Mouse (Mus musculus) midbrain, postnatal 0 days (tissue): Measurements from ENCODE around the gene Mettl13. TPM values are rescaled to one million over a fixed set of nuclear protein-coding genes. Genes with fewer than 3 reads are reported as not detected.
A peak's percentile ranks its signal among the peaks of the same experiment; 100 is the strongest.

ENCODE experiments used
- ATAC-seq: fragments of 200-750 bp; cut with Nextera tagmentation; 2 replicates; pipeline ENCODE4 v1.8.0; 2017; ENCODE audit warnings: moderate number of reproducible peaks, mild to moderate bottlenecking, moderate TSS enrichment, moderate library complexity; ENCODE audit not compliant: low FRiP score
- DNase-seq: peaks from one replicate; pipeline ENCODE4 v3.0.0-alpha.2; 2015; ENCODE audit warnings: low spot score
- H3K27ac ChIP-seq: fragments of 300-500 bp; sonication (generic); 2 replicates; pipeline ENCODE4 v1.5.1; 2014; ENCODE audit warnings: low read depth, mild to moderate bottlenecking, low read length, mixed read lengths
- H3K27me3 ChIP-seq: fragments of 300-500 bp; sonication (generic); 2 replicates; pipeline ENCODE4 v1.6.1; 2014; ENCODE audit warnings: low read length, control low read depth, mixed read lengths; ENCODE audit not compliant: insufficient read depth
- H3K36me3 ChIP-seq: fragments of 300-500 bp; sonication (generic); 2 replicates; pipeline ENCODE4 v1.6.1; 2014; ENCODE audit warnings: low read length, control low read depth, mixed read lengths; ENCODE audit not compliant: insufficient read depth
- H3K4me1 ChIP-seq: fragments of 300-500 bp; sonication (generic); 2 replicates; pipeline ENCODE4 v1.6.1; 2014; ENCODE audit warnings: mild to moderate bottlenecking, control low read depth, antibody characterized with exemption, low read length, mixed read lengths; ENCODE audit not compliant: insufficient read depth
- H3K4me2 ChIP-seq: fragments of 300-500 bp; sonication (generic); 2 replicates; pipeline ENCODE4 v1.6.1; 2014; ENCODE audit warnings: low read depth, mild to moderate bottlenecking, low read length, mixed read lengths; ENCODE audit not compliant: poor library complexity, severe bottlenecking
- H3K4me3 ChIP-seq: fragments of 300-500 bp; sonication (generic); 2 replicates; pipeline ENCODE4 v1.5.1; 2014; ENCODE audit warnings: low read depth, mild to moderate bottlenecking, low read length, moderate library complexity
- H3K9ac ChIP-seq: fragments of 300-500 bp; sonication (generic); replicated peaks from 2 replicates; pipeline ENCODE4 v1.6.1; 2014; ENCODE audit warnings: mild to moderate bottlenecking, low read length, moderate library complexity, mixed read lengths; ENCODE audit not compliant: poor library complexity, severe bottlenecking
- H3K9me3 ChIP-seq: fragments of 300-500 bp; sonication (generic); 2 replicates; pipeline ENCODE4 v1.6.1; 2016; ENCODE audit warnings: low read length, control low read depth
- CTCF ChIP-seq: IDR thresholded peaks from 2 replicates; pipeline ENCODE4 v1.5.1; 2016; ENCODE audit warnings: antibody characterized with exemption, mild to moderate bottlenecking
- WGBS: fragments of 180-500 bp; shearing (Covaris S2); extraction: QIAGEN DNeasy Blood & Tissue Kit; methylation state at CpG from one replicate; pipeline ENCODE4 v1.1.7; 2014; 5-methylcytosine and 5-hydroxymethylcytosine counted together
- polyA plus RNA-seq: library from polyadenylated mRNA; unstranded; fragments of >200 nt; fragmentation: Nextera tagmentation; extraction: Ambion mirVana; gene quantifications from 2 replicates; pipeline ENCODE4 v1.2.1, GENCODE M21; 2015
- total RNA-seq: library from RNA; depleted of rRNA; stranded (reverse); fragments of >200 nt; gene quantifications from 2 replicates; pipeline ENCODE4 v1.2.3, GENCODE M21; 2014

Gene Mettl13
- total and polyA plus RNA-seq, 2 experiments from 2014 or later = 10.9 to 12.2 TPM

DNA sequence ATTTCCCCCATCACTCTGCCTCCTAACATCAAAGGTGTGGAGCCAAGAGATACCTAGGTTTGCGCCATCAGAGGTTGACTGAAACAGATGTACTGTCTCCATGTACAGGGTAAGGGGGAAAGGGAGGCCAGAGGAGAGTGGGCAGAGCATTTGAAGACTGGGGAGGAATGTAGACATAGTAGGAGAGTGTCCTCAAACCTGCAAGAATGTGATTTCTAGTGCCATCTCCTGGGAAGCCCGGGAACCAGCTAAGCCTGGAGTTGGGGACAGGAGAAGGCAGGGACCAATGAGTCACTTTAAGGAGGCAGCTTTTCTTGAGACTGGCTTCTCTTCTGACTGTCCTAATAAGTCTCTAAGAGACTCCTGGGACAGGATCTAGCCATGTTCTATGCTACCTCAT is 18.7 kb downstream of the Mettl13 start:
- Histone ChIP-seq H3K9me3 (no peaks in the 10 kb centered on the region), H3K27me3 (no peaks in the 10 kb centered on the region), H3K9ac (no peak overlapping the region), H3K27ac (no peak overlapping the region), H3K4me2 (no peak overlapping the region), H3K4me3 (no peak overlapping the region), H3K36me3 (peaks cover 24% of the 10 kb centered on the region), H3K4me1 (no peaks in the 10 kb centered on the region)
- WGBS = 83% methylated on average over 2 of the region's 2 CpGs
- ATAC-seq = no peak
- DNase-seq = no peak
- TF ChIP-seq CTCF = peak; percentile 38

DNA sequence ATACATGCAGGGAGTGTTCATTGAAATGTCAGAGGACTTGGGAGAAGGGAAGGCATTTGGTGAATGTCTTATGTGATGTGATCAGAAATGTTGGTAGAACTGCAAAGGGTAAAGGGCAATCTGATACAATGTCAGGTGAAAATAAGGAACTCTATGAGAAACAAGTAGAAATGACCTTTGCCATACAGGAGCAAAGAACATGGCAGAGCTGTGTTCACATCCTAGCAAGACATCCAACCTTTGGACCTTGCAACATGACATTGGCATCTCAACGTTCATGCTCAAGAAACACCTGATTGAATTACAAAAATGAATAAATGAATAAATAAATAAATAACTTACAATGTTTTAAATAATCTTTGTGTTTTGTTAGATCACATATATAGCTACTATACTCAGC is 33.2 kb downstream of the Mettl13 start:
- H3K27me3 ChIP-seq = no peaks in the 10 kb centered on the region
- no peaks in the 10 kb centered on the region for H3K9me3 ChIP-seq
- no peaks in the 10 kb centered on the region for H3K4me1 ChIP-seq
- no peaks in the 10 kb centered on the region for H3K36me3 ChIP-seq
- H3K27ac ChIP-seq = no peak overlapping the region
- no peak overlapping the region for H3K4me3 ChIP-seq
- H3K4me2 ChIP-seq = no peak overlapping the region
- ATAC-seq (no peak), DNase-seq (no peak)
- 82% methylated on average over 1 of the region's 1 CpGs for WGBS
- no peak overlapping the region for H3K9ac ChIP-seq
- TF ChIP-seq CTCF = no peak

DNA sequence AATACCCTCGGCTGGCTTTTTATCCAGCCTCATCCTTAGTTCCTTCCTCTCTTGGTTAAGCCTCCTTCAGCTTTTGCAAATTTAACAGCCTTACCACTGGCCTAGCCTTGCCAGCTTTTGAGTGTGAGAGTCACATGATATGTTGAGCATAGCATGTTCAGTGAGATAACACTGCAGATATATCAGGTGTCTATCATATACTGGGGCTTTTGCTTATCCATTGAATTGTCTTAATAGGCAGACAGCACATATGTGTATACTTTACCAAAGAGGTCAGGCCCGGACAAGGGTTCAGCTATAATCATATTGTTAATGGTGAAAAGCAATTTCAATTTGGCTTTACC is 38.4 kb downstream of the Mettl13 start:
- ATAC-seq = no peak
- H3K9me3 ChIP-seq = no peaks in the 10 kb centered on the region
- H3K4me2 ChIP-seq = no peak overlapping the region
- TF ChIP-seq CTCF = no peak
- no peaks in the 10 kb centered on the region for H3K4me1 ChIP-seq
- no peak for DNase-seq
- H3K9ac ChIP-seq = no peak overlapping the region
- no peak overlapping the region for H3K27ac ChIP-seq
- H3K36me3 ChIP-seq = no peaks in the 10 kb centered on the region
- no peaks in the 10 kb centered on the region for H3K27me3 ChIP-seq
- WGBS = 79% methylated on average over 2 of the region's 2 CpGs
- H3K4me3 ChIP-seq = no peak overlapping the region

DNA sequence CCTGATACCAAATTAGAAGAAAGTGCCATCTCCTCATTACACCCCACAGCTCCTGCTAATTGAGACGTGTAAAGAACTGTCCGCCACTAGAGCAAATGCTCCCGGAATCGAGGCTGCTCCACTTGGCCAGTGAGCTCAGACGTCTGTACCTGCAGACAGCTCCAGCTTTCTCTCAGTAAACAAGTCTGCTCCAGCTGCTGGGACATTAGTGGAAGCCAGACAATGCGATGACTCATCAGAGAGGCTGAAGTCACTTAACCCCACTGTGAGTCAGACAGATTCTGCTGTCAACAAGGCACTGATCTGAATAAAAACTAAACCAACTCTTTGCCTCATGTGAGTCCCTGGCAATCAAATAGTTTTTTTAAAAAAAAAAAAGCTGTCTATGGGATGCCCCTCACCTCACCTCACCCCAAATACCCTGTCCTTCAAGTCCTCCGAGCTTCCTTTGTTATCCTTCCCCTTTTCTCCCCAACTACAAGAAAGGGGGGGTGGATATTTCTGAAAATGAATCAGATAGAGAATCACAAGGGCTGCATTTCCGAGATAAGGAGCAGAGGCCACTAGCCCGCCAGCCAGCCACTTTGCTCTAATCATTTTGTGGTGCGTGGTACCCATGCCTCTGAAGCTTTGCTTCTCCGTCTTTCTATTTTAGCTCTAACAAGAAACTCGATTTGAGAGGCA is 38.9 kb downstream of the Mettl13 start:
- DNase-seq (peak; percentile 22), ATAC-seq (no peak)
- H3K9ac ChIP-seq = no peak overlapping the region
- no peaks in the 10 kb centered on the region for H3K9me3 ChIP-seq
- 52% methylated on average over 12 of the region's 12 CpGs for WGBS
- H3K27ac ChIP-seq = no peak overlapping the region
- no peak overlapping the region for H3K4me2 ChIP-seq
- H3K4me1 ChIP-seq = no peaks in the 10 kb centered on the region
- no peak overlapping the region for H3K4me3 ChIP-seq
- TF ChIP-seq CTCF = no peak
- no peaks in the 10 kb centered on the region for H3K27me3 ChIP-seq
- no peaks in the 10 kb centered on the region for H3K36me3 ChIP-seq

DNA sequence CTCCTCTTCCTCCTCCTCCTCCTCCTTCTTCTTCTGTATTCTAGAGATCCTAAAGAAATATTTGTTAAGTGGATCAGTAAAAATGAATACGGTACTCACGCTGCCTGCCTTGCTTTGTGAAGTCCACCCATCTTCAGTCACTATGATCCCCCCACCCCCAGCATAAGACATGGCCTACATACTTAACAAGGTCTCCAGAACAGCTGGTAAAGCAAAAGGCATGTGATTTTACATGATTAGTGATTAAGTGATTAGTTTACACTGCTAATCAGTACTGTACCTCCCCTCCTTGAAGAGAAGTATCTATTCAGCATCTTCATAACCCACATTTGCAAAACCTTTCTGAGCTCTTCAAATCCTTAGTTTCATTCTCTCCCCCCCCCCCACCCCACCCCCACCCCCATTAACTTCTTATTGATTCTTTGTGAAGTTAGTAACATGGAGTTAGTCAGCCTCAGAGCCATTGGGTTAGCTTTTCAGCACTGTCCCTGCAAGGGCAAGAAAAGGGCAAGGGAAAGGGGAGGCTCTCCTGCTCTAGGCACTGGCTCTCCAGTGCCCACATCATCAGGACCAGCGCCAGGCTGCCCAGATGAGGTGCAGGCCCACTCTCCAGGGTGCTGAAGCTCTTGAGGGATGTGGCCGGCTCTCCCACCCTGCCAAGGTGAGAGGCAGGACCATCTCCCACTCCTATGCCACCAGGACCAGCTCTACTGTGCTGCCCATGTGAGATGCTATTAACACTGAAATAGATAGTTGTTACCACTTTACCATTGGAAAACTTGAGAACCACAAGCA is 39.9 kb downstream of the Mettl13 start:
- Histone ChIP-seq H3K9ac (no peak overlapping the region), H3K27ac (no peak overlapping the region), H3K36me3 (no peaks in the 10 kb centered on the region), H3K4me1 (no peaks in the 10 kb centered on the region), H3K27me3 (no peaks in the 10 kb centered on the region), H3K9me3 (no peaks in the 10 kb centered on the region), H3K4me3 (no peak overlapping the region), H3K4me2 (no peak overlapping the region)
- no peak for ATAC-seq
- 84% methylated on average over 4 of the region's 4 CpGs for WGBS
- no peak for DNase-seq
- TF ChIP-seq CTCF = no peak

DNA sequence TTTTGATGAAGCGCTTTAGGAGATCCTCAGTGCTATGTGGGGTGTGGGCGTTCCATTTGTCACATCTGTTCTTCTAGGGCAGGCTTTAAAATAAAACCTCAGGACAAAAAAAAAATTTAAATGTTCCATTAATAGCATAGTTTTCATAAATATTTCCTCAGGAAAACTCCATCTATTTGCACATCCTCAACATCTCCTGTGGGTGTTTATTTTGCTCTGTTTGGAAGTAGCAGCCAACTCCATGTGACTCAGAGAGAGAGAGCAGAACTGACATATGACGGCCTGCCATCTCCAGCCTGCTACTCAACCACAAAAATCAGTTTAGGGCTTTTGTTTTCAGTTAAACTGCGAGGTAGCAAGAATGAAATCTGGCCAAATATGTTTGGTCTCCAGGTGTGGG is 41.8 kb downstream of the Mettl13 start:
- H3K9ac ChIP-seq = no peak overlapping the region
- no peak overlapping the region for H3K4me3 ChIP-seq
- no peak overlapping the region for H3K27ac ChIP-seq
- H3K4me1 ChIP-seq = no peaks in the 10 kb centered on the region
- no peak for TF ChIP-seq CTCF
- H3K36me3 ChIP-seq = no peaks in the 10 kb centered on the region
- WGBS = 89% methylated on average over 4 of the region's 4 CpGs
- ATAC-seq = no peak
- H3K9me3 ChIP-seq = no peaks in the 10 kb centered on the region
- DNase-seq = no peak
- H3K27me3 ChIP-seq = no peaks in the 10 kb centered on the region
- H3K4me2 ChIP-seq = no peak overlapping the region
